Mouse (Mus musculus): Measurements from ENCODE around the gene Strn3. TPM values are rescaled to one million over a fixed set of nuclear protein-coding genes. Genes with fewer than 3 reads are reported as not detected.
"Not testable (repeated sequence)": the region's sequence is repeated elsewhere in the genome, so short reads cannot be mapped to it uniquely, and the experiment has no call there.

Strn3 gene
- total RNA-seq, 2 experiments from 2014 or later = 78.0 to 94.4 TPM

GRCm38 (mm10) chr12:51633481-51633880 lies 58.2 kb downstream of the Strn3 start:
- intact Hi-C loops (cut with DNase I) = no loop called here
- no peak for DNase-seq (ENCODE audit: low spot score in 2 of 2)

GRCm38 (mm10) chr12:51623366-51623694 lies 68.4 kb downstream of the Strn3 start:
- DNase-seq (ENCODE audit: low spot score in 2 of 2) = no peak
- intact Hi-C loops (cut with DNase I) = loop anchor here (5.0 kb wide), 1 partner anchor 221 kb away; no protein-coding TSS in a partner anchor

GRCm38 (mm10) chr12:51622670-51623365 lies 68.9 kb downstream of the Strn3 start:
- no peak for DNase-seq (ENCODE audit: low spot score in 2 of 2)
- intact Hi-C loops (cut with DNase I) = loop anchor here (5.0 kb wide), 1 partner anchor 221 kb away; no protein-coding TSS in a partner anchor

GRCm38 (mm10) chr12:51621161-51621560 lies 70.5 kb downstream of the Strn3 start:
- DNase-seq (ENCODE audit: low spot score in 2 of 2) = no peak
- intact Hi-C loops (cut with DNase I) = loop anchor here (5.0 kb wide), 1 partner anchor 219 kb away; no protein-coding TSS in a partner anchor

- no peak for DNase-seq (ENCODE audit: low spot score in 2 of 2)
- intact Hi-C loops (cut with DNase I) = loop anchor here (5.0 kb wide), 1 partner anchor 218 kb away; no protein-coding TSS in a partner anchor
Measured at GRCm38 (mm10) chr12:51620572-51620971, 71.1 kb downstream of the Strn3 start.

GRCm38 (mm10) chr12:51612361-51612760 lies 79.3 kb downstream of the Strn3 start:
- no peak for DNase-seq (ENCODE audit: low spot score in 2 of 2)
- intact Hi-C loops (cut with DNase I) = no loop called here

- intact Hi-C loops (cut with DNase I) = no loop called here
- no peak for DNase-seq (ENCODE audit: low spot score in 2 of 2)
Measured at GRCm38 (mm10) chr12:51606138-51606537, 85.6 kb downstream of the Strn3 start.

GRCm38 (mm10) chr12:51603306-51603705 lies 88.4 kb downstream of the Strn3 start:
- intact Hi-C loops (cut with DNase I) = no loop called here
- DNase-seq (ENCODE audit: low spot score in 2 of 2) = no peak

- DNase-seq (ENCODE audit: low spot score in 2 of 2) = no peak
Measured at GRCm38 (mm10) chr12:51594030-51594470, 97.6 kb downstream of the Strn3 start.

GRCm38 (mm10) chr12:51593229-51594029 lies 98.3 kb downstream of the Strn3 start, which contains the start of gene Coch:
Gene Coch (plus strand): TSS chr12:51593341.
- intact Hi-C loops (cut with DNase I) = loop anchor here (5.0 kb wide), 1 partner anchor 151 kb away; no protein-coding TSS in a partner anchor
- DNase-seq (ENCODE audit: low spot score in 2 of 2) = peak in 1 of 2 experiments; percentile 39

More at GRCm38 (mm10) chr12:51594030-51594470, 97.6 kb downstream of the Strn3 start:
- intact Hi-C loops (cut with DNase I) = loop anchor here (5.0 kb wide), 1 partner anchor 152 kb away; no protein-coding TSS in a partner anchor

GRCm38 (mm10) chr12:51592888-51593228 lies 98.8 kb downstream of the Strn3 start:
- intact Hi-C loops (cut with DNase I) = loop anchor here (5.0 kb wide), 1 partner anchor 151 kb away; no protein-coding TSS in a partner anchor
- no peak for DNase-seq (ENCODE audit: low spot score in 2 of 2)

GRCm38 (mm10) chr12:51591921-51592320 lies 99.8 kb downstream of the Strn3 start:
- intact Hi-C loops (cut with DNase I) = loop anchor here (5.0 kb wide), 1 partner anchor 150 kb away; no protein-coding TSS in a partner anchor
- no peak for DNase-seq (ENCODE audit: low spot score in 2 of 2)

GRCm38 (mm10) chr12:51589263-51589662 lies 102.4 kb downstream of the Strn3 start:
- intact Hi-C loops (cut with DNase I) = no loop called here
- DNase-seq (ENCODE audit: low spot score in 2 of 2) = no peak

- intact Hi-C loops (cut with DNase I); DNase-seq (ENCODE audit: low spot score in 2 of 2): not testable (repeated sequence)
Measured at GRCm38 (mm10) chr12:51577816-51578215, 113.9 kb downstream of the Strn3 start.

GRCm38 (mm10) chr12:51572651-51573050 lies 119.0 kb downstream of the Strn3 start:
- DNase-seq (ENCODE audit: low spot score in 2 of 2) = no peak
- intact Hi-C loops (cut with DNase I) = no loop called here

- intact Hi-C loops (cut with DNase I) = loop anchor here (10.0 kb wide), 1 partner anchor 95 kb away; no protein-coding TSS in a partner anchor
- DNase-seq (ENCODE audit: low spot score in 2 of 2) = no peak
Measured at GRCm38 (mm10) chr12:51569944-51570343, 121.8 kb downstream of the Strn3 start.

GRCm38 (mm10) chr12:51569472-51569871 lies 122.2 kb downstream of the Strn3 start:
- intact Hi-C loops (cut with DNase I) = loop anchor here (10.0 kb wide), 1 partner anchor 95 kb away; no protein-coding TSS in a partner anchor
- DNase-seq (ENCODE audit: low spot score in 2 of 2) = no peak

- DNase-seq (ENCODE audit: low spot score in 2 of 2) = no peak
- intact Hi-C loops (cut with DNase I) = loop anchor here (10.0 kb wide), 1 partner anchor 92 kb away; no protein-coding TSS in a partner anchor
Measured at GRCm38 (mm10) chr12:51567225-51567624, 124.5 kb downstream of the Strn3 start.

- no peak for DNase-seq (ENCODE audit: low spot score in 2 of 2)
- intact Hi-C loops (cut with DNase I) = loop anchor here (10.0 kb wide), 1 partner anchor 87 kb away; no protein-coding TSS in a partner anchor
Measured at GRCm38 (mm10) chr12:51561416-51561815, 130.3 kb downstream of the Strn3 start.

All from left cerebral cortex, postnatal 36 days (tissue).